16 mouse cellular contexts compared by ENCODE assay signal in the genomic region with DNA sequence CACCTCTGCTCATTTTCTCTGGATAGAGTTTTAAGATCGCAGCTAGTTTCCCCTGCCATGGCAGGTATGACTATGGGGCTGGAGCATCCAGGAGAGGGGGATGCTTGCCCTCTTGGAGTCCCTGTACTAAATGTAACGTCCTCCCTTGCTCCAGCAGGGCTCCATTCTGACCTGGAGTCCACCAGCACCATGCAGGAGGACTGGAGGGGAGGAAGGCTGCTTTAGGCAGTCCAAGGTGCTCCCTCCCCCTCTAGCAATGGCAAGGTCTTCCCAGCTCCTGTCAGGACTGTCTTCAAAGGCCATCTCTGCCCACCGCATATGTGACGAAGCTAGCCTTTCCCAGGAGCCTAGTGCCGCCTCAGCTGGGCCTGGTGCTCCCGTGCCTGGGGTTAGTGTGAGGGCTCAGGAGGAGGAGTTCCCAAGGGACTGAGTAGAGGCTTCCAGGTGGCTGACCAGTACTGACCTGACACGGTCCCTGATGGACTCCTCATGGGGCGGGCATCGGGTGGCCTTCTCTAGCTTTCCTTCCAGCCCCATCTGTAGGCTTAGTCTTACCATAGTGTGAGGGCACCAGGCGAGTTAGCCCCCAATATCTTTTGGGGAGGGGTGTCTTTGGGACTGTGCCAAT. TPM values are rescaled to one million over a fixed set of nuclear protein-coding genes. Genes with fewer than 3 reads are reported as not detected.
DNase-seq lines count a peak whose midpoint lies in the region; ATAC-seq and TF ChIP-seq lines count a peak whose summit lies in the region.
"Had no signal": no experiment of that assay in that cellular context is flagged by ENCODE, and none has a peak within 500 bp of the region (broad histone marks: within the 10 kb centered on the region; RNA-seq: fewer than 3 reads in every experiment).

No protein-coding gene starts in this region.

- no peak for DNase-seq in forebrain, embryonic 14.5 days (ENCODE audit: low spot score)
- no peak for DNase-seq in hindbrain, postnatal 0 days (ENCODE audit: low spot score)
- peak; percentile 84 for DNase-seq in midbrain, embryonic 11.5 days (ENCODE audit: low spot score, missing footprints)
- no peak for DNase-seq in midbrain, postnatal 0 days (ENCODE audit: low spot score)
- no peak for DNase-seq in urinary bladder, postnatal 4 days (ENCODE audit: low spot score in 2 of 2)
- DNase-seq: B cell, adult 2 months; cerebellum, adult 11-12 months; gastrocnemius, postnatal 14 days; kidney, adult 2 months; right cerebral cortex, postnatal 4 days had no signal

- no peaks in the 10 kb centered on the region for H3K4me1 ChIP-seq in forebrain, embryonic 13.5 days
- H3K4me1 ChIP-seq in forebrain, embryonic 14.5 days (ENCODE audit: control insufficient read depth, insufficient read depth, low read length): no peaks in the 10 kb centered on the region
- H3K4me1 ChIP-seq in hindbrain, embryonic 13.5 days (replicated peaks): no peaks in the 10 kb centered on the region
- no peaks in the 10 kb centered on the region for H3K4me1 ChIP-seq in hindbrain, postnatal 0 days (ENCODE audit: insufficient read depth, low read length)
- H3K4me1 ChIP-seq in midbrain, embryonic 11.5 days (ENCODE audit: control insufficient read depth, insufficient read depth, low read length): no peaks in the 10 kb centered on the region
- no peaks in the 10 kb centered on the region for H3K4me1 ChIP-seq in midbrain, postnatal 0 days (ENCODE audit: insufficient read depth, low read length)
- H3K4me1 ChIP-seq in midbrain, embryonic 13.5 days (replicated peaks): no peaks in the 10 kb centered on the region

- peaks cover 71% of the 10 kb centered on the region for H3K36me3 ChIP-seq in forebrain, embryonic 13.5 days (ENCODE audit: poor library complexity, severe bottlenecking)
- peaks cover 60% of the 10 kb centered on the region for H3K36me3 ChIP-seq in forebrain, embryonic 14.5 days (ENCODE audit: control insufficient read depth, insufficient read depth, low read length)
- H3K36me3 ChIP-seq in hindbrain, embryonic 13.5 days: peaks cover 62% of the 10 kb centered on the region
- peaks cover 32% of the 10 kb centered on the region for H3K36me3 ChIP-seq in hindbrain, postnatal 0 days (ENCODE audit: insufficient read depth, low read length)
- H3K36me3 ChIP-seq in midbrain, embryonic 11.5 days (ENCODE audit: control insufficient read depth, insufficient read depth, low read length): peaks cover 13% of the 10 kb centered on the region
- peaks cover 42% of the 10 kb centered on the region for H3K36me3 ChIP-seq in midbrain, postnatal 0 days (ENCODE audit: insufficient read depth, low read length)
- H3K36me3 ChIP-seq in midbrain, embryonic 13.5 days: peaks cover 59% of the 10 kb centered on the region

- 0 out of 2 replicates have a peak, but pooled peaks have one; percentile 17 for ATAC-seq in forebrain, embryonic 13.5 days
- ATAC-seq in forebrain, embryonic 14.5 days: no peak
- ATAC-seq in hindbrain, embryonic 13.5 days (ENCODE audit: low FRiP score): peak; percentile 23; the same call in 1 of the 2 replicates
- ATAC-seq in hindbrain, postnatal 0 days: no peak
- ATAC-seq in midbrain, embryonic 11.5 days (ENCODE audit: low FRiP score): peak; percentile 31; the same call in 1 of the 2 replicates
- no peak for ATAC-seq in midbrain, postnatal 0 days (ENCODE audit: low FRiP score)
- ATAC-seq in midbrain, embryonic 13.5 days: peak; percentile 55

- no peaks in the 10 kb centered on the region for H3K9me3 ChIP-seq in forebrain, embryonic 13.5 days (replicated peaks)
- no peaks in the 10 kb centered on the region for H3K9me3 ChIP-seq in forebrain, embryonic 14.5 days (replicated peaks; ENCODE audit: control insufficient read depth, low read length)
- no peaks in the 10 kb centered on the region for H3K9me3 ChIP-seq in hindbrain, embryonic 13.5 days
- no peaks in the 10 kb centered on the region for H3K9me3 ChIP-seq in hindbrain, postnatal 0 days (ENCODE audit: low read length)
- no peaks in the 10 kb centered on the region for H3K9me3 ChIP-seq in midbrain, embryonic 11.5 days (ENCODE audit: control insufficient read depth, low read length)
- H3K9me3 ChIP-seq in midbrain, postnatal 0 days (ENCODE audit: low read length): no peaks in the 10 kb centered on the region
- no peaks in the 10 kb centered on the region for H3K9me3 ChIP-seq in midbrain, embryonic 13.5 days

- H3K27me3 ChIP-seq in forebrain, embryonic 13.5 days: no peaks in the 10 kb centered on the region
- H3K27me3 ChIP-seq in forebrain, embryonic 14.5 days (replicated peaks; ENCODE audit: control insufficient read depth, insufficient read depth, low read length): no peaks in the 10 kb centered on the region
- no peaks in the 10 kb centered on the region for H3K27me3 ChIP-seq in hindbrain, embryonic 13.5 days
- H3K27me3 ChIP-seq in hindbrain, postnatal 0 days (ENCODE audit: insufficient read depth, low read length): no peaks in the 10 kb centered on the region
- no peaks in the 10 kb centered on the region for H3K27me3 ChIP-seq in midbrain, embryonic 11.5 days (ENCODE audit: control insufficient read depth, insufficient read depth, low read length)
- H3K27me3 ChIP-seq in midbrain, postnatal 0 days (ENCODE audit: insufficient read depth, low read length): no peaks in the 10 kb centered on the region
- H3K27me3 ChIP-seq in midbrain, embryonic 13.5 days: no peaks in the 10 kb centered on the region

- no peak overlapping the region for H3K4me3 ChIP-seq in forebrain, embryonic 13.5 days
- H3K4me3 ChIP-seq in forebrain, embryonic 14.5 days (ENCODE audit: low read depth, low read length): no peak overlapping the region
- H3K4me3 ChIP-seq in hindbrain, embryonic 13.5 days: no peak overlapping the region
- H3K4me3 ChIP-seq in hindbrain, postnatal 0 days (ENCODE audit: low read length): no peak overlapping the region
- no peak overlapping the region for H3K4me3 ChIP-seq in midbrain, embryonic 11.5 days (ENCODE audit: low read depth, low read length)
- no peak overlapping the region for H3K4me3 ChIP-seq in midbrain, postnatal 0 days (ENCODE audit: low read depth, low read length)
- H3K4me3 ChIP-seq in midbrain, embryonic 13.5 days (replicated peaks): no peak overlapping the region
- H3K4me3 ChIP-seq: layer of hippocampus, adult 2 months; left cerebral cortex, adult 2 months had no signal

- H3K9ac ChIP-seq in forebrain, embryonic 13.5 days: no peak overlapping the region
- H3K9ac ChIP-seq in forebrain, embryonic 14.5 days (ENCODE audit: low read length): no peak overlapping the region
- H3K9ac ChIP-seq in hindbrain, embryonic 13.5 days: no peak overlapping the region
- no peak overlapping the region for H3K9ac ChIP-seq in hindbrain, postnatal 0 days (replicated peaks; ENCODE audit: low read length)
- H3K9ac ChIP-seq in midbrain, embryonic 11.5 days (ENCODE audit: low read length): no peak overlapping the region
- H3K9ac ChIP-seq in midbrain, postnatal 0 days (replicated peaks; ENCODE audit: low read length, poor library complexity, severe bottlenecking): no peak overlapping the region
- no peak overlapping the region for H3K9ac ChIP-seq in midbrain, embryonic 13.5 days (replicated peaks)

- H3K4me2 ChIP-seq in forebrain, embryonic 13.5 days: no peak overlapping the region
- no peak overlapping the region for H3K4me2 ChIP-seq in forebrain, embryonic 14.5 days (ENCODE audit: low read length)
- no peak overlapping the region for H3K4me2 ChIP-seq in hindbrain, embryonic 13.5 days
- H3K4me2 ChIP-seq in hindbrain, postnatal 0 days (ENCODE audit: low read depth, low read length): no peak overlapping the region
- H3K4me2 ChIP-seq in midbrain, embryonic 11.5 days: no peak overlapping the region
- no peak overlapping the region for H3K4me2 ChIP-seq in midbrain, postnatal 0 days (ENCODE audit: low read depth, low read length, poor library complexity, severe bottlenecking)
- H3K4me2 ChIP-seq in midbrain, embryonic 13.5 days (replicated peaks): no peak overlapping the region

- TF ChIP-seq CTCF in hindbrain, postnatal 0 days (IDR thresholded peaks at IDR 0.05; ENCODE audit: low read depth): no peak
- no peak for TF ChIP-seq CTCF in midbrain, postnatal 0 days (IDR thresholded peaks at IDR 0.05)

- 78% methylated on average over 10 of the region's 10 CpGs for WGBS in forebrain, embryonic 13.5 days
- 77% methylated on average over 10 of the region's 10 CpGs for WGBS in forebrain, embryonic 14.5 days
- 67% methylated on average over 10 of the region's 10 CpGs for WGBS in hindbrain, embryonic 13.5 days
- 68% methylated on average over 10 of the region's 10 CpGs for WGBS in hindbrain, postnatal 0 days
- WGBS in midbrain, embryonic 11.5 days: 77% methylated on average over 10 of the region's 10 CpGs
- 74% methylated on average over 10 of the region's 10 CpGs for WGBS in midbrain, postnatal 0 days
- 82% methylated on average over 10 of the region's 10 CpGs for WGBS in midbrain, embryonic 13.5 days

- H3K27ac ChIP-seq in forebrain, embryonic 13.5 days: no peak overlapping the region
- no peak overlapping the region for H3K27ac ChIP-seq in forebrain, embryonic 14.5 days (ENCODE audit: low read depth, low read length)
- H3K27ac ChIP-seq in hindbrain, embryonic 13.5 days: no peak overlapping the region
- no peak overlapping the region for H3K27ac ChIP-seq in hindbrain, postnatal 0 days
- H3K27ac ChIP-seq in midbrain, embryonic 11.5 days (ENCODE audit: low read depth, low read length): no peak overlapping the region
- H3K27ac ChIP-seq in midbrain, postnatal 0 days (ENCODE audit: low read depth, low read length): no peak overlapping the region
- H3K27ac ChIP-seq in midbrain, embryonic 13.5 days: no peak overlapping the region
- H3K27ac ChIP-seq: layer of hippocampus, adult 2 months; macrophage had no signal

RNA-seq across cellular contexts. Expression of gene Pomc, which starts 44.2 kb away (rescaled TPM):
- 13.1 and 24.1 TPM in 2 replicates for polyA plus RNA-seq in forebrain, embryonic 13.5 days (2015; fragmentation: Nextera tagmentation; extraction: Ambion mirVana)
- polyA plus RNA-seq in forebrain, embryonic 14.5 days (2014; fragmentation: Nextera tagmentation; extraction: Ambion mirVana): 8.3 and 12.9 TPM in 2 replicates
- polyA plus RNA-seq in hindbrain, embryonic 13.5 days (2015; fragmentation: Nextera tagmentation; extraction: Ambion mirVana): 3.6 and 5.3 TPM in 2 replicates
- total RNA-seq in hindbrain, postnatal 0 days (2014; rRNA removed): 5.3 and 5.7 TPM in 2 replicates
- polyA plus RNA-seq in hindbrain, postnatal 0 days (2015; fragmentation: Nextera tagmentation; extraction: Ambion mirVana): 3.5 and 4.2 TPM in 2 replicates
- polyA plus RNA-seq in midbrain, embryonic 11.5 days (2014; fragmentation: Nextera tagmentation; extraction: Ambion mirVana): 6.9 and 7.3 TPM in 2 replicates
- 2.2 and 2.4 TPM in 2 replicates for total RNA-seq in midbrain, postnatal 0 days (2014; rRNA removed)
- polyA plus RNA-seq in midbrain, postnatal 0 days (2015; fragmentation: Nextera tagmentation; extraction: Ambion mirVana): 7.9 and 9.8 TPM in 2 replicates
- 9.3 and 12.8 TPM in 2 replicates for polyA plus RNA-seq in midbrain, embryonic 13.5 days (2015; fragmentation: Nextera tagmentation; extraction: Ambion mirVana)

Comparison
In these comparisons a context has a peak if more than half of its experiments do, and no peak if none do; other contexts are left out.
1. ATAC-seq: peak in forebrain, embryonic 13.5 days (single experiment), hindbrain, embryonic 13.5 days (single experiment), midbrain, embryonic 11.5 days (single experiment) and midbrain, embryonic 13.5 days (single experiment); none in forebrain, embryonic 14.5 days (single experiment), hindbrain, postnatal 0 days (single experiment) and midbrain, postnatal 0 days (single experiment).